Mouse (Mus musculus) intestine, postnatal 0 days (tissue): Measurements from ENCODE around the gene Hmgb1. TPM values are rescaled to one million over a fixed set of nuclear protein-coding genes. Genes with fewer than 3 reads are reported as not detected.
A peak's percentile ranks its signal among the peaks of the same experiment; 100 is the strongest.

Experiments
- ATAC-seq: fragments of 200-750 bp; cut with Nextera tagmentation; 2 replicates; pipeline ENCODE4 v1.8.0; 2017; ENCODE audit warnings: mild to moderate bottlenecking, moderate TSS enrichment, moderate library complexity
- H3K27ac ChIP-seq: fragments of 300-500 bp; sonication (generic); 2 replicates; pipeline ENCODE4 v1.5.1; 2014; ENCODE audit warnings: mild to moderate bottlenecking, low read depth, low read length, moderate library complexity
- H3K27me3 ChIP-seq: fragments of 300-500 bp; sonication (generic); replicated peaks from 2 replicates; pipeline ENCODE4 v1.6.1; 2014; ENCODE audit warnings: low read length, mixed read lengths; ENCODE audit not compliant: control insufficient read depth, insufficient read depth
- H3K36me3 ChIP-seq: fragments of 300-500 bp; sonication (generic); 2 replicates; pipeline ENCODE4 v1.6.1; 2014; ENCODE audit warnings: mild to moderate bottlenecking, moderate library complexity; ENCODE audit not compliant: control insufficient read depth, insufficient read depth
- H3K4me1 ChIP-seq: fragments of 300-500 bp; sonication (generic); replicated peaks from 2 replicates; pipeline ENCODE4 v1.6.1; 2014; ENCODE audit warnings: antibody characterized with exemption, low read length, mixed read lengths; ENCODE audit not compliant: control insufficient read depth, insufficient read depth
- H3K4me2 ChIP-seq: fragments of 300-500 bp; sonication (generic); replicated peaks from 2 replicates; pipeline ENCODE4 v1.6.1; 2014; ENCODE audit warnings: low read depth, mild to moderate bottlenecking, moderate library complexity
- H3K4me3 ChIP-seq: fragments of 300-500 bp; sonication (generic); 2 replicates; pipeline ENCODE4 v1.5.1; 2014; ENCODE audit warnings: low read depth, low read length
- H3K9ac ChIP-seq: fragments of 300-500 bp; sonication (generic); 2 replicates; pipeline ENCODE4 v1.6.1; 2014; ENCODE audit warnings: mild to moderate bottlenecking, low read depth, low read length
- H3K9me3 ChIP-seq: fragments of 300-500 bp; sonication (generic); 2 replicates; pipeline ENCODE4 v1.6.1; 2016; ENCODE audit warnings: mixed run types; ENCODE audit not compliant: control insufficient read depth
- CTCF ChIP-seq: sonication (generic); IDR thresholded peaks from 2 replicates; pipeline ENCODE4 v1.5.1; 2016; ENCODE audit warnings: low read depth, mild to moderate bottlenecking, control low read depth, antibody characterized with exemption, moderate library complexity
- WGBS: fragments of 180-500 bp; shearing (Covaris S2); extraction: QIAGEN DNeasy Blood & Tissue Kit; methylation state at CpG from one replicate; pipeline ENCODE4 v1.1.7; 2014; 5-methylcytosine and 5-hydroxymethylcytosine counted together
- polyA plus RNA-seq: library from polyadenylated mRNA; unstranded; fragments of >200 nt; fragmentation: Nextera tagmentation; extraction: Ambion mirVana; gene quantifications from 2 replicates; pipeline ENCODE4 v1.2.1, GENCODE M21; 2015

Gene Hmgb1
- polyA plus RNA-seq, 1 experiment from 2014 or later: 516 TPM

DNA sequence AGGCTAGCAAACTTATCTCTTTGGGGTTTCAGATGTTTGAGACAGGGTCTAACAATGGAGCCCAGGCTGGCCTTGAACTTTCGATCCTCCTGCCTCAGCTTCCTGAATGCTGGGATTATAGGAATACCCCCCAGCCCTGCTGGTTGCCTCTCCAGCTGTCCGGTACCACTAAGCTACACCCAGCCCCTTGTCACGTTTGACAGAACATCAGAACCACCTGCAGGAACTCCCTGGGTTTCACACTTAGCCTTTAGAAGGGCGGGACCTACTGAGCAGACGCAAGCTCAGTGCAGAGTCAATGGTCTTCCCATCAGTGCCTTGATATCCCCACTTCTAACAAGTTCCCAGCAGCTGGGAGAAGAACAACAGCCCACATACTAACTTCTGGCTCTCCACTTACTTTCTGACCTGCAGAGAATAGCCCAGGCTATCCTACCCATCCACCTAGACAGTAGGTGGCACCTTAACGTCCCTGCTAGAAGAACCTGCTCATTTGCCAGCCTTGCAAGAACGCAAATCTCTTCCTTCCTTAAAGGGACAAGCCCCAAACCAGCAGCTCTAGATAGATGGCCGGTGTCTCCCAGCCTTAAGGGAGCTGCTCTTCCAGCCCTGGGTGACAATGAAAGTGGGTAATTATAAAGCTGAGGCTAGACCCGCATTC lies 178.5 kb downstream of the Hmgb1 start:
- Histone ChIP-seq H3K4me2 (peak overlapping the region; percentile 66), H3K27me3 (no peaks in the 10 kb centered on the region), H3K27ac (no peak overlapping the region), H3K4me3 (0 out of 2 replicates have a peak overlapping the region, but pooled peaks have one; percentile 27), H3K36me3 (no peaks in the 10 kb centered on the region), H3K9ac (peak overlapping the region; percentile 44; the same call in 1 of the 2 replicates), H3K9me3 (no peaks in the 10 kb centered on the region), H3K4me1 (peaks cover 15% of the 10 kb centered on the region)
- WGBS: 63% methylated on average over 9 of the region's 9 CpGs
- ATAC-seq: no peak
- no peak for TF ChIP-seq CTCF

GRCm38 (mm10) chr5:149005083-149005482 lies 179.2 kb downstream of the Hmgb1 start:
- Histone ChIP-seq H3K27ac (no peak overlapping the region), H3K4me2 (no peak overlapping the region), H3K27me3 (no peaks in the 10 kb centered on the region), H3K4me1 (peaks cover 15% of the 10 kb centered on the region), H3K4me3 (no peak overlapping the region), H3K36me3 (no peaks in the 10 kb centered on the region), H3K9me3 (no peaks in the 10 kb centered on the region), H3K9ac (no peak overlapping the region)
- WGBS: 57% methylated on average over 8 of the region's 9 CpGs
- no peak for TF ChIP-seq CTCF
- ATAC-seq: no peak

GRCm38 (mm10) chr5:149003137-149003536 lies 181.2 kb downstream of the Hmgb1 start:
- no peaks in the 10 kb centered on the region for H3K27me3 ChIP-seq
- H3K4me2 ChIP-seq: no peak overlapping the region; the same call in 1 of the 2 replicates
- no peak for TF ChIP-seq CTCF
- no peaks in the 10 kb centered on the region for H3K36me3 ChIP-seq
- no peak overlapping the region for H3K27ac ChIP-seq
- H3K9ac ChIP-seq: no peak overlapping the region
- H3K4me3 ChIP-seq: no peak overlapping the region
- ATAC-seq: no peak
- no peaks in the 10 kb centered on the region for H3K9me3 ChIP-seq
- H3K4me1 ChIP-seq: peaks cover 15% of the 10 kb centered on the region
- 62% methylated on average over 2 of the region's 2 CpGs for WGBS

GRCm38 (mm10) chr5:149002803-149003115 lies 181.5 kb downstream of the Hmgb1 start:
- Histone ChIP-seq H3K4me1 (peaks cover 14% of the 10 kb centered on the region), H3K9ac (no peak overlapping the region), H3K4me3 (no peak overlapping the region), H3K9me3 (no peaks in the 10 kb centered on the region), H3K27ac (no peak overlapping the region), H3K27me3 (no peaks in the 10 kb centered on the region), H3K4me2 (peak overlapping the region; percentile 48), H3K36me3 (no peaks in the 10 kb centered on the region)
- no peak for ATAC-seq
- TF ChIP-seq CTCF: no peak
- WGBS: 65% methylated on average over 6 of the region's 6 CpGs

DNA sequence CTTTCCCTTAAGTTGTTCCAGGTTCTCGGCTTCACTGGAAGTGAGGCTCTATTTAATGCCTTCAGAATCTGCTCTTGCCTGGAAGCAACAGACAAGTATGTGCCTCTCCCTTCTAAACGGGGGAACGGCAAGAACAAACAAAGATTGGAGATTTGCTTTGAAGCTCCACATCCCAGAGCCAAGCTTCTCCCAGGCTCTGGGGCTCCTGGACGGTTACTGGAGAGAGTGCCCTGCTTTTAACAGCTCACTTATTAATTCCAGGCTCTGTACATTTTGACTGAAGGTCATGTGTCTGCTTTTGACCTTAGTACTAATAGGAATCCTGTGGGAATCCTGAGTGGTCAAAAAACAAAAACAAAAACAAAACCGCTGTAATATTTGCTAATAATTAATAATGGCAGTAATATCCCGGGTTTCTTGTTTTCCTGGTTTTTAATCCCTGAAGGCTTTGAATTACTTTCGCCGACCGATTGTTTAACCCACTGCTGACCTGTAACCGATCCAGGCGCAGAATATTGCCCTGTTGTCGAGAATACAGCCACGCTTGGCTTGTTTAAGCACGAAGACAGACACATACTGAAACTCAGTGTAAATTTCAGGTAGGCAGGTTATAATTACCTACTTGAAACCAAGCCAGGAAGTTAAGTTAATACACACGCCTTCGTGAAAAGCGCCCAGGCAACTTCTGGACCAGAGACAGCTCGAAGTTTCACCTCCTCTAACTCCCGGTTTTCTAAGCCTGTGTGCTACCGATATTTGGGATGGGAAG lies 182.1 kb downstream of the Hmgb1 start:
- no peak overlapping the region; the same call in 1 of the 2 replicates for H3K9ac ChIP-seq
- ATAC-seq: no peak

DNA sequence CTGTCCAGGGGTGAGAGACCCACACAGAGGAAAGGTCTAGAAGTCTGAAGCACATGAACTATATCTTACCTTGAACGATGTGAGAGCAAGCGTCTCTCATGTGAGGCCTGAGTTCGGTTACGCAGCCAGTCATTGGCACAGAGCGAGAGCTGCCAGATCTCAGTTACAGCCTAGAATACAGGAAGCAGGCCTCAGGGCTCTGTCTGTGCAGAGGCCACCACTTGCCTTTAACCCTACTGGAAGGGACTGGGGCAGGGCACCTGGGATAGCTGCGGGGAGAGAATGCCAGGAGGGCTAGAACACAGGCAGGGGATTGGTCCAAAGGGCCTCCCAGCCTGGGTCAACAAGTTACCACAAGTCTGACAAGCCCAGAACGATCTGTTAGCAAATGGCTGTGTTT lies 184.5 kb downstream of the Hmgb1 start:
- Histone ChIP-seq H3K9me3 (no peaks in the 10 kb centered on the region), H3K27me3 (no peaks in the 10 kb centered on the region), H3K4me1 (0 out of 2 replicates have a peak, but pooled peaks cover 5% of the 10 kb centered on the region), H3K27ac (no peak overlapping the region), H3K36me3 (no peaks in the 10 kb centered on the region), H3K4me2 (no peak overlapping the region), H3K9ac (no peak overlapping the region), H3K4me3 (no peak overlapping the region)
- WGBS: 84% methylated on average over 7 of the region's 7 CpGs
- no peak for TF ChIP-seq CTCF
- ATAC-seq: no peak

More for the DNA sequence above, 182.1 kb downstream of the Hmgb1 start:
- 33% methylated on average over 20 of the region's 20 CpGs for WGBS
- TF ChIP-seq CTCF: no peak
- no peak overlapping the region for H3K27ac ChIP-seq
- H3K27me3 ChIP-seq: no peaks in the 10 kb centered on the region
- no peaks in the 10 kb centered on the region for H3K36me3 ChIP-seq
- H3K4me3 ChIP-seq: no peak overlapping the region
- H3K4me1 ChIP-seq: peaks cover 9% of the 10 kb centered on the region
- H3K4me2 ChIP-seq: peak overlapping the region; percentile 48
- H3K9me3 ChIP-seq: no peaks in the 10 kb centered on the region
